16 mouse cellular contexts compared by ENCODE assay signal in the genomic region with DNA sequence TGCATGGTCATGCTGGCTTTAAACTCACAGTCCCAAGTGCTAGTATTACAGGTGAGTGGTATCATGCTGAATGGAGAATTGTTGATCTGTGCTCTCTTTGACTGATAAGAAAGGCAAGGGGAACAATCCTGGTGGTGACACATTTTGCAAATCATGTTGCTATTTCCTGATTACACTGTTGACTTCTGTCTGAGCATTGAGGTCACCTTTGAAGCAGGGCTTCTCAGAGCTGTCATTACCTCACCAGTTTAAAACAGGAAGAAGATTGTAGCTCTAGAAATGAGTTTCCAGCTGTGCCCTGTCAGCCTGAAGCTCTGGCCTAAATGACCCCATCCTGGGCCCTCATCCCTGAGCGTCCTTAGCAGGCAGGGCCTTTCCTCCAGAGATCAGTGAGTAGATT. TPM values are rescaled to one million over a fixed set of nuclear protein-coding genes. Genes with fewer than 3 reads are reported as not detected.
A peak's percentile ranks its signal among the peaks of the same experiment; 100 is the strongest.
DNase-seq lines count a peak whose midpoint lies in the region; ATAC-seq and TF ChIP-seq lines count a peak whose summit lies in the region.
"Had no signal": no experiment of that assay in that cellular context is flagged by ENCODE, and none has a peak within 500 bp of the region (broad histone marks: within the 10 kb centered on the region; RNA-seq: fewer than 3 reads in every experiment).

No protein-coding gene starts in this region.

- TF ChIP-seq CTCF in intestine, postnatal 0 days (IDR thresholded peaks at IDR 0.05; ENCODE audit: low read depth): no peak
- no peak for TF ChIP-seq CTCF in hindbrain, postnatal 0 days (IDR thresholded peaks at IDR 0.05; ENCODE audit: low read depth)

- 0 out of 2 replicates have a peak overlapping the region, but pooled peaks have one; percentile 28 for H3K27ac ChIP-seq in intestine, postnatal 0 days (ENCODE audit: low read depth, low read length)
- no peak overlapping the region for H3K27ac ChIP-seq in intestine, embryonic 15.5 days
- no peak overlapping the region for H3K27ac ChIP-seq in hindbrain, postnatal 0 days
- H3K27ac ChIP-seq: heart, embryonic 15.5 days; layer of hippocampus, adult 2 months; limb, embryonic 13.5 days; midbrain, embryonic 10.5 days; neural tube, embryonic 12.5 days had no signal

- no peak overlapping the region for H3K4me2 ChIP-seq in intestine, postnatal 0 days (replicated peaks; ENCODE audit: low read depth)
- no peak overlapping the region for H3K4me2 ChIP-seq in intestine, embryonic 15.5 days (replicated peaks)
- no peak overlapping the region for H3K4me2 ChIP-seq in hindbrain, postnatal 0 days (ENCODE audit: low read depth, low read length)
- H3K4me2 ChIP-seq: heart, embryonic 15.5 days; limb, embryonic 13.5 days; neural tube, embryonic 12.5 days had no signal

- no peaks in the 10 kb centered on the region for H3K9me3 ChIP-seq in intestine, postnatal 0 days (ENCODE audit: control insufficient read depth)
- H3K9me3 ChIP-seq in intestine, embryonic 15.5 days: no peaks in the 10 kb centered on the region
- H3K9me3 ChIP-seq in hindbrain, postnatal 0 days (ENCODE audit: low read length): no peaks in the 10 kb centered on the region; the same call in 1 of the 2 replicates

- no peaks in the 10 kb centered on the region for H3K4me1 ChIP-seq in intestine, postnatal 0 days (replicated peaks; ENCODE audit: control insufficient read depth, insufficient read depth, low read length)
- H3K4me1 ChIP-seq in intestine, embryonic 15.5 days (replicated peaks): no peaks in the 10 kb centered on the region
- no peaks in the 10 kb centered on the region for H3K4me1 ChIP-seq in hindbrain, postnatal 0 days (ENCODE audit: insufficient read depth, low read length)
- H3K4me1 ChIP-seq: heart, embryonic 15.5 days; limb, embryonic 13.5 days; neural tube, embryonic 12.5 days had no signal

- ATAC-seq in intestine, postnatal 0 days: peak; percentile 55
- no peak for ATAC-seq in intestine, embryonic 15.5 days
- ATAC-seq in megakaryocyte, adult 5-6 weeks (ENCODE audit: poor library complexity, severe bottlenecking): peak; percentile 82
- ATAC-seq in hindbrain, postnatal 0 days: no peak

- no peaks in the 10 kb centered on the region for H3K27me3 ChIP-seq in intestine, postnatal 0 days (replicated peaks; ENCODE audit: control insufficient read depth, insufficient read depth, low read length)
- no peaks in the 10 kb centered on the region for H3K27me3 ChIP-seq in intestine, embryonic 15.5 days (replicated peaks)
- H3K27me3 ChIP-seq in hindbrain, postnatal 0 days (ENCODE audit: insufficient read depth, low read length): no peaks in the 10 kb centered on the region
- H3K27me3 ChIP-seq: heart, embryonic 15.5 days; limb, embryonic 13.5 days; neural tube, embryonic 12.5 days had no signal

- peak; percentile 56 for DNase-seq in thymus, postnatal 14 days
- DNase-seq in thymus, postnatal 36 days: no peak
- DNase-seq in hindbrain, postnatal 0 days (ENCODE audit: low spot score): no peak
- no peak for DNase-seq in yolk sac, embryonic 10.5 days (ENCODE audit: low spot score)
- DNase-seq in urinary bladder, postnatal 25 days (ENCODE audit: low spot score): no peak
- DNase-seq: cerebellum, adult 11-12 months; lung, adult 2 months had no signal

- H3K4me3 ChIP-seq in intestine, postnatal 0 days (ENCODE audit: low read depth, low read length): no peak overlapping the region
- no peak overlapping the region for H3K4me3 ChIP-seq in intestine, embryonic 15.5 days (replicated peaks)
- H3K4me3 ChIP-seq in hindbrain, postnatal 0 days (ENCODE audit: low read length): no peak overlapping the region
- H3K4me3 ChIP-seq: erythroblast, embryonic 14.5 days; heart, embryonic 15.5 days; layer of hippocampus, adult 2 months; limb, embryonic 13.5 days; midbrain, embryonic 10.5 days; neural tube, embryonic 12.5 days had no signal

- no peaks in the 10 kb centered on the region for H3K36me3 ChIP-seq in intestine, postnatal 0 days (ENCODE audit: control insufficient read depth, insufficient read depth)
- no peaks in the 10 kb centered on the region for H3K36me3 ChIP-seq in intestine, embryonic 15.5 days
- no peaks in the 10 kb centered on the region for H3K36me3 ChIP-seq in hindbrain, postnatal 0 days (ENCODE audit: insufficient read depth, low read length)
- H3K36me3 ChIP-seq: heart, embryonic 15.5 days; limb, embryonic 13.5 days; midbrain, embryonic 10.5 days; neural tube, embryonic 12.5 days had no signal

- 92% methylated on average over 1 of the region's 1 CpGs for WGBS in intestine, postnatal 0 days
- 79% methylated on average over 1 of the region's 1 CpGs for WGBS in intestine, embryonic 15.5 days
- 64% methylated on average over 1 of the region's 1 CpGs for WGBS in hindbrain, postnatal 0 days

- no peak overlapping the region for H3K9ac ChIP-seq in intestine, postnatal 0 days (ENCODE audit: low read depth, low read length)
- no peak overlapping the region for H3K9ac ChIP-seq in intestine, embryonic 15.5 days
- H3K9ac ChIP-seq in hindbrain, postnatal 0 days (replicated peaks; ENCODE audit: low read length): no peak overlapping the region
- H3K9ac ChIP-seq: heart, embryonic 15.5 days; limb, embryonic 13.5 days; neural tube, embryonic 12.5 days had no signal

RNA-seq across cellular contexts. Expression of a gene that starts 8.1 kb away (rescaled TPM):
- 0.69 and 0.87 TPM in 2 replicates for polyA plus RNA-seq in intestine, postnatal 0 days (2015; fragmentation: Nextera tagmentation; extraction: Ambion mirVana)
- polyA plus RNA-seq in intestine, embryonic 15.5 days (2015; fragmentation: Nextera tagmentation; extraction: Ambion mirVana): 2.0 and 2.5 TPM in 2 replicates
- 117 and 130 TPM in 2 replicates for total RNA-seq in megakaryocyte, adult 5-6 weeks (2015)
- 59.4 and 72.4 TPM in 2 replicates for total RNA-seq in megakaryocyte, adult 5-6 weeks (2017)
- 0.11 TPM in 1 of 2 replicates, not detected in the other for total RNA-seq in hindbrain, postnatal 0 days (2014; rRNA removed)
- 0.10 and 0.26 TPM in 2 replicates for polyA plus RNA-seq in hindbrain, postnatal 0 days (2015; fragmentation: Nextera tagmentation; extraction: Ambion mirVana)

RNA-seq across cellular contexts. Expression of a gene that starts 14.1 kb away (rescaled TPM):
- polyA plus RNA-seq in intestine, postnatal 0 days (2015; fragmentation: Nextera tagmentation; extraction: Ambion mirVana): 335 and 364 TPM in 2 replicates
- polyA plus RNA-seq in intestine, embryonic 15.5 days (2015; fragmentation: Nextera tagmentation; extraction: Ambion mirVana): 205 and 233 TPM in 2 replicates
- 55.5 and 61.6 TPM in 2 replicates for total RNA-seq in megakaryocyte, adult 5-6 weeks (2015)
- total RNA-seq in megakaryocyte, adult 5-6 weeks (2017): 130 and 138 TPM in 2 replicates
- 80.3 and 83.2 TPM in 2 replicates for total RNA-seq in hindbrain, postnatal 0 days (2014; rRNA removed)
- 79.9 and 83.9 TPM in 2 replicates for polyA plus RNA-seq in hindbrain, postnatal 0 days (2015; fragmentation: Nextera tagmentation; extraction: Ambion mirVana)

RNA-seq across cellular contexts. Expression of a gene that starts 27.4 kb away (rescaled TPM):
- 75.2 and 80.9 TPM in 2 replicates for polyA plus RNA-seq in intestine, postnatal 0 days (2015; fragmentation: Nextera tagmentation; extraction: Ambion mirVana)
- polyA plus RNA-seq in intestine, embryonic 15.5 days (2015; fragmentation: Nextera tagmentation; extraction: Ambion mirVana): 216 and 219 TPM in 2 replicates
- total RNA-seq in megakaryocyte, adult 5-6 weeks (2015): 32.1 and 45.3 TPM in 2 replicates
- total RNA-seq in megakaryocyte, adult 5-6 weeks (2017): 23.3 and 31.0 TPM in 2 replicates
- total RNA-seq in hindbrain, postnatal 0 days (2014; rRNA removed): 94.1 and 102 TPM in 2 replicates
- 112 and 119 TPM in 2 replicates for polyA plus RNA-seq in hindbrain, postnatal 0 days (2015; fragmentation: Nextera tagmentation; extraction: Ambion mirVana)

RNA-seq across cellular contexts. Expression of a gene that starts 43.9 kb away (rescaled TPM):
- 17.6 and 19.8 TPM in 2 replicates for polyA plus RNA-seq in intestine, postnatal 0 days (2015; fragmentation: Nextera tagmentation; extraction: Ambion mirVana)
- 41.0 and 44.5 TPM in 2 replicates for polyA plus RNA-seq in intestine, embryonic 15.5 days (2015; fragmentation: Nextera tagmentation; extraction: Ambion mirVana)
- 0.96 and 1.8 TPM in 2 replicates for total RNA-seq in megakaryocyte, adult 5-6 weeks (2015)
- 0.28 and 0.73 TPM in 2 replicates for total RNA-seq in megakaryocyte, adult 5-6 weeks (2017)
- total RNA-seq in hindbrain, postnatal 0 days (2014; rRNA removed): 101 and 108 TPM in 2 replicates
- 89.0 and 89.2 TPM in 2 replicates for polyA plus RNA-seq in hindbrain, postnatal 0 days (2015; fragmentation: Nextera tagmentation; extraction: Ambion mirVana)

RNA-seq across cellular contexts. Expression of a gene that starts 55.0 kb away (rescaled TPM):
- 6.3 and 6.6 TPM in 2 replicates for polyA plus RNA-seq in intestine, postnatal 0 days (2015; fragmentation: Nextera tagmentation; extraction: Ambion mirVana)
- polyA plus RNA-seq in intestine, embryonic 15.5 days (2015; fragmentation: Nextera tagmentation; extraction: Ambion mirVana): 13.8 and 16.0 TPM in 2 replicates
- 36.2 and 36.8 TPM in 2 replicates for total RNA-seq in megakaryocyte, adult 5-6 weeks (2015)
- 31.2 and 42.7 TPM in 2 replicates for total RNA-seq in megakaryocyte, adult 5-6 weeks (2017)
- 4.6 and 5.0 TPM in 2 replicates for total RNA-seq in hindbrain, postnatal 0 days (2014; rRNA removed)
- 3.8 and 5.2 TPM in 2 replicates for polyA plus RNA-seq in hindbrain, postnatal 0 days (2015; fragmentation: Nextera tagmentation; extraction: Ambion mirVana)

Comparison
In these comparisons a context has a peak if more than half of its experiments do, and no peak if none do; other contexts are left out.
1. ATAC-seq: peak in intestine, postnatal 0 days (single experiment) and megakaryocyte, adult 5-6 weeks (single experiment); none in intestine, embryonic 15.5 days (single experiment) and hindbrain, postnatal 0 days (single experiment).